Mouse (Mus musculus): ENCODE results near the gene B3gat2. TPM values are rescaled to one million over a fixed set of nuclear protein-coding genes. Genes with fewer than 3 reads are reported as not detected.

Gene B3gat2
- 1 to 10 TPM; 1.6 to 2.1 TPM for polyA plus RNA-seq (2017; shearing (Covaris generic))

- no peak for ATAC-seq
Observed at GRCm38 (mm10) chr1:23761502-23762135, at the start of gene B3gat2. TSS of gene B3gat2 (plus strand) at chr1:23761753.

- ATAC-seq = no peak
Observed at GRCm38 (mm10) chr1:23720326-23720725, 41.2 kb upstream of the B3gat2 start.

DNA sequence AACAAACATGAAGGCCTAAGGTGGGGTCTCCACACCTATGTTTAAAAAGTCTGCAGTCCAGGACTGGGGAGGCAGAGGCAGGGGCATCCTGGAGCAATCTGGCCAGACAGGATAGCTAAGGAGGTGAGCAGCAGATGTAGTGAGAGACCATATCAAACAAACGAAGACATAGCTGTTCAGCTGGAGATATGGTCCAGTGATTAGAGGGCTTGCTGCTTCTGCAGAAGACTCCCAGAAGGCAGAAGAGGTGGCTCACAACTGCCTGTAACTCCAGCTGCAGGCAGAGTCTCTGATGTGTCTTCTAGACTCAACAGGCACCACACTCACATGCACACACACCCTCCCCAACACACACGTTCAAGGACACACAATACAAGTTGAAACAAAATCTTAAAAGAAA is 40.5 kb upstream of the B3gat2 start:
- ATAC-seq = no peak

GRCm38 (mm10) chr1:23722469-23723372 is 38.8 kb upstream of the B3gat2 start:
- ATAC-seq = no peak

- ATAC-seq = no peak
Observed at GRCm38 (mm10) chr1:23731324-23731723, 30.2 kb upstream of the B3gat2 start.

DNA sequence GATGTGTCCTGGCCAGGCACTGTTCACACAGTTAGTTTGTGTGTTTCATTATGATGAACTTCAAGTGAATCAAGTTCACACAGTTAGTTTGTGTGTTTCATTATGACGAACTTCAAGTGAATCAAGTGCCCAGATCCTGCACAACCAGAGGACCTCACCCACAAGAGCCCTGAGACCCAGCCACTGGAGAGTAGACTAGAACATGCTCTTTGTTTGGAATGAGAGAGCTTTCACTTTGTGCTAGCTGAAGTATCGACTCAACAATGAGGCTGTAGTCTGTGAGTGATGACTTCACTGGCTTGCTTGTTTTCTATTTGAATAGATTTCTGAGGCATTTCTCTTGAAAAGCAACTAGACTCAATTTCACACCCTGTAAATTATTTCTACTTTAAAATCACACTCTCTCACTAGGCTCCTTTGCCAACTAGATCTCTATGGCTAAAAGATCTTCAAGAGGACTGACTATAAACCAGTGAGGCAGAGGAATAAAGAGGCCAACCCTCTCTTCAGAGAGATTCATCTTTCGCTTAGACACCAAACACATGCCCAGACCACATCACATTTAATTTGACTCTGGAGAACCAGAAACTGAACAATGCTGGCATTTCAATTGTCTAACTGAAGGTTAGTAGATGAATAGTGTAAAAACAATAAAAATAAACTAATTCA is 10.6 kb upstream of the B3gat2 start:
- ATAC-seq = no peak

- no peak for ATAC-seq
Observed at GRCm38 (mm10) chr1:23753091-23753490, 8.5 kb upstream of the B3gat2 start.

DNA sequence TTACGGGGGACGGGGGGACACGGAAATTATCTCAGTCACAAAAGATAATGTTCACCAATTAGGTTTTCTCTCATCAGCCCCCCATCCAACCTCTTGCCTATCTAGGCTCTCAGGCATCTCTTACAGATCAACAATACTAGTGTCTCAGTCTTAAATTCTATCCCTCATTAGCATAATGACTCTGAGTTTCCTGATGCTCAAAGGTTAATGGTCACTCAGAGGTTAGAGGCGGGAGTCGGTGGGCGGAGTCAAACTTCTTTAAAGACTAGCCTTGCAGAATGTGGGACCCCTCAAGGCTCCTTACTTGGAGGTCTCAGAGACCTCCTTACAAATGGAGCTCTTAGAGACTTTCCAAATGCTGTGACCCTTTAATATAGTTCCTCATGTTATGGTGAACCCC is 8.0 kb upstream of the B3gat2 start:
- no peak for ATAC-seq

DNA sequence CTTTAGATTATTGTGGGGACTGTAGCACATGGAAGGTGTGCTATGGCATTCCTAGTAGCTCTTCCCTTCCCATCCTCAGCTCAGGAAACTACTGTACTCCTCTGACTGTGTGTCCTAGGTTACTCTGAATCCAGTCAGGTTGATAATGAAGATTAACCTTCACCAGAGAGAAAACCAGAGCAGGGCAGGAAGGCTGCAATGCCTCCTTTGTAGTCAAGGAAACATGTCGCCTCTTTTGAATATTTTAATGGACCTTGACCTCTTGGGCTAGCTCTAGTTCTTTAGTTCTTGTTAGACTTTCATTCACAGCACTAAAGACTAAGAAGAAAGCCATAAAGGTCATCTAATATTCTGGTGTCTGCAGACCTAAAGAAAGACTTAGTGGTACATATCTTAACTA is 7.2 kb upstream of the B3gat2 start:
- ATAC-seq = no peak

GRCm38 (mm10) chr1:23754967-23755366 is 6.6 kb upstream of the B3gat2 start:
- ATAC-seq = no peak

GRCm38 (mm10) chr1:23762136-23762687 is 659 bp downstream of the B3gat2 start:
- ATAC-seq = no peak

DNA sequence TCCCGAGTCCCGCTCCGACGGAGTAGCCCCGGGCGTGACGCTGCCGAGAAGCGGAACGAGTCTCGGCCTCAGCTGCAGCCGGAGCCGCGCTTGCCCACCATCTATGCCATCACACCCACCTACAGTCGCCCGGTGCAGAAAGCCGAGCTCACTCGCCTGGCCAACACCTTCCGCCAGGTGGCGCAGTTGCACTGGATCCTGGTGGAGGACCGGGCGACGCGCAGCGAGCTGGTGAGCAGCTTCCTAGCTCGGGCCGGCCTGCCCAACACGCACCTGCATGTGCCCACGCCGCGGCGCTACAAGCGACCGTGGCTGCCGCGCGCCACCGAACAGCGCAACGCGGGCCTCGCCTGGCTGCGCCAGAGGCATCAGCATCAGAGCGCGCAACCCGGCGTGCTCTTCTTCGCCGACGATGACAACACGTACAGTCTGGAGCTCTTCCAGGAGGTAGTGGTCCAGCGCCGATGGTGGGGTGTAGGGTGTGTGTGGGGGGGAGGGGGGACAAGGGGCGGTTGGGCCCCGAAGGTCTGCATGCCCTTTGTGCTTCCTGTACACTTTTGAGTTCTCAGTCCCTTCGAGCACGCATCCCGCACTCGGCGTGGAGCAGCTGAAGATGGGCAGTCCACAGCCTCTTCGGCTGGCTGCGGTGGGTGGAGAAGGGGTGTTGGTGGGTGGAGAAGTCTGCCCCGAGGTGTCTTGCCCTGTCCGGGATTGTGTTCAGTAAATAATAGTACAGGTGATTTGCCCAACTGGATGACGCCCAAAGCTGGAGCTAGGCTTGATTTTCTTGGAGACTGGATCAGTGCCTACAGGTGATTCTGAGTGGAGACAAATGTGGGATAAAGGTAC is 1.5 kb downstream of the B3gat2 start:
- no peak for ATAC-seq

DNA sequence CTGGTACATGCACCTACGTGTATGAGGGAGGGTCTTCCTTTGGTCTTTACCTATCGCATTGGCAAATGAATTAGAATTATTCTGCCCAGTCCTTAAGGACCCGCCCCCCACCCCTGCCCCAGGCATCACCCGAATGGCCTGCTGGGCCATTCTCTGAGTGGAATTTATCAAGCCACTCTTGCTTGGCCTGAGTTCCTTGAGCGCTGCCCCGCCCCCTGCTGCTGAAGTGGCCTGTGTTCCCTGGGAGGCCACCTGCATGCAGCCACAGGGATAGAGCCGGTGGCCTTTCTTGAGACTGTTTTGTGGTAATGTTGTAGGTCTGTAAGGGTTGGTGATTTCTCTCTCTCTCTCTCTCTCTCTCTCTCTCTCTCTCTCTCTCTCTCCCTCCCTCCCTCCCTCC is 2.2 kb downstream of the B3gat2 start:
- no peak for ATAC-seq

DNA sequence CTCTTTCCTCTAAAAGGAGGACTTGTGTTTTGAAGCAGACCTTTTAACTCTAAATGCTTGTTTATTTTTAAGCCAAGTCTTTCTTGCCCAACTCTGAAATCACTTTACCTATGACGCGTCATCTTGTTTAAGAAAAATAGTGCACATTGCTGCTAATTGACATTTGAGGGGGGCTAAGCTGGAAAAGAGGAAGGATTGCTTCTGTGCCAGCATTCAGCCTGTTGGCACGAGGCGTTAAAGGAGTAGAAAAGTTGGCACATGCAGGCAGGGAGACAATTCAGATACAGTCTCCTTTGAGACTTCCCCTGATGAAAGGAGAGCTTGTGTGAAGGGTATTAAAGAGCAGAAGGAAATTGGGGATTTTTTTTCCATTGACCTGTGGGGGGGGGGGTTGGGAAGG is 3.2 kb downstream of the B3gat2 start:
- ATAC-seq = no peak

DNA sequence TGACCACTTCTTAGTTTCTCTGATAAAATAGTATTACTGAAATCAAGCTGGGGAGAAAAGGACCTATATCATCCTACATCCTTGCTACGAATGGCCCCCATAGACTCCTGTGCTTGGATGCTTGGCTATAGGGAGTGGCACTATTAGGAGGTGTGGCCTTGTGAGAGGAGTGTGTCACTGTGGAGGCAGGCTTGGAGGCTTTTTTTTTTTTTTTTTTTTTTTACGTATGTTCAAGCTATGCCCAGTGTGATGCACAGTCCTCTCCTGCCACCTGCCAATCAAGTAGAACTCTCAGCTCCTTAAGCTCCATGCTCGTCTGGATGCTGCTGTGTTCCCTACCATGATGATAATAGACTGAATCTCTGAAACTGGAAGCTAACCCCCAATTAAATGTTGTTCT is 11.5 kb downstream of the B3gat2 start:
- ATAC-seq = no peak

- peak; percentile 36 for ATAC-seq
Observed at GRCm38 (mm10) chr1:23792737-23793533, 31.4 kb downstream of the B3gat2 start.

- ATAC-seq = no peak
Observed at GRCm38 (mm10) chr1:23798306-23798705, 36.8 kb downstream of the B3gat2 start.

DNA sequence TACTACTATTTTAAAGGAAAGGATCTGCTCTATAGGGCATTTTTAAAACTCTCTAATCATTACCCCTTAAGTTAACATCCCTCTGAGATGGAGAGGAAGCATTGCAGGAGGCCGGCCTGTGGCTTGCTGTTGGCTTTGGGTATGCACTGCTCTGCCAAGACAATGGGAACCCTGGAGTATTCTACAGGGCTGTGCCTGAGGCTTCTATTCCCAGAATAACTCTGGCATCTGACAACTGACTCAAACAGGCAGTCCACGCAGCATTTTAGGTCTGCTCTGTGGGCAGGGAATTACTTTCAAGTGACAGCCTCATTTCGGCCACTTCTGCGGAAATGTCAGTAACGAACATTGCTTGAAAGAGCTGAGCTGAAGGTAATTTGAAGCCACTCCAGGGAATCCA is 60.1 kb downstream of the B3gat2 start:
- ATAC-seq = no peak

DNA sequence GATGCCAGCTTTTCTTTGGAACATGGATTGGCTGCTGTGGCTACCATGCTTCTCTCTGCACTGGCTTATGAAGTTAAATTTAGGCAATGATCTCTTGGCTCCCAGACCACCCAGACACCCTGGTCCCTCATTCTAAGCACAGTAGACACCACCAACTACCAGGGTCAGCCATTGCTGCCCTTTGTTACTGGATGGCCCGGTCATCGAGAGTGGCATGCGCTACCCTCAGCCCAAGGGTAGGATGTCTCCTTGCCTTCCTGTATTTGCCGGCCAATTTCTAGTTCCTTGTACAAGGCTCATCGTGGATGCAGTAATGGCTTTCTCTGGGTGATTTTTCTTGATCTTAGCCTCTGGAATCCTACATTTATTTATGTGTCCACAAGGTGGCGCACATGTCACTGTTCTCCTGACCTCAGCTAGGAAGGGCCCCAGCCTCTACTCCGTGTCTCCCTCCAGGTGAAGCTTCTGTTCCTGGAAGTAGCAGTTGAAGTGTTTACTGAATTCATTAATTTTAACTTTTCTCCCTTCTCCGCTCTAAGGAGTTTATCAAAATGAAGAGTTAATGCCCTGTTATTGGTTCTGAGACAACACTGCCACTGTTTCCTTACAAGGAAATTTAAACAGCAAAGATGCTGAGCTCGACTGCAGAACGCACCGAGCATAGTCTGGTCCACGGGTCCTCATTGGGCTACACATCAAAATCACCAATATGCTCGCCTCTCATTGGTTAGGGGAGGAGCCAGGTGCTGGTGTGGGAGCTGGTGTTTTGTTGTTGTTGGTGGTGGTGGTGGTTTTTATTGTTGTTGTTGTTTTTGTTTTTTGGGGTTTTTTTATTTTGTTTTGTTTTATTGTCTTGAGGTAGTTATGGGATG is 65.6 kb downstream of the B3gat2 start:
- ATAC-seq = peak; percentile 69

- no peak for ATAC-seq
Observed at GRCm38 (mm10) chr1:23834246-23834645, 72.7 kb downstream of the B3gat2 start.

Data from activated CD4-positive, CD25-positive, alpha-beta regulatory T cell, adult 4 months (primary cell).